Mouse (Mus musculus): Measurements from ENCODE around the gene Ppme1. TPM values are rescaled to one million over a fixed set of nuclear protein-coding genes. Genes with fewer than 3 reads are reported as not detected.

Ppme1 gene
- total RNA-seq, 4 experiments from 2014 or later, result 20.4 to 30.2 (median 24.2) TPM

DNA sequence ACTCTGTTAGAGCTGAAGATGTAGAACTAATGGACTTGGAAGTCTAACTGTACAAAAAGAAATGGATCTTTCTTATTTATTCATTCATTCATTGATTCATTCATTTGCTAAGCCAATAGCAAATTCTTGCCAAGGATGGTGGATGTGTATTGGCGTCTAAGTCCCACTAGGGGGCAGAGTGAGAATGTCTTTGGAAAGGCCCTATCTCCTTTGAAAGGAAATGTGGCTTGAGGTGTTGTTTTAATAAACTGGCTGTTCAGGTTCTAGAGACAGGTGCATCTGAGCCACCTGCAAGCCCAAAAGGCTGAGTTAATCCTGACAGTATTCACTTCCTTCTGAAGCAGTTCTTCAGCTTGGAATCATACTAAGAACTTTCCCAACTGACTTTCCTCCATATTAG, 92.3 kb downstream of the Ppme1 start:
- no peak for DNase-seq (ENCODE audit: low spot score in 2 of 2)

Other genes with a start within 250 kb of the Ppme1 start
- gene Lipt2, start 213.0 kb downstream of the Ppme1 start, total RNA-seq (2022), result 1 to 10 TPM; 4.1 to 5.6 (median 4.5) TPM
- 1 to 10 TPM in 1 of 4 experiments, under 1 TPM in 2, not detected in 1; 0.29 to 1.0 (median 0.89) TPM for gene Kcne3, start 195.8 kb downstream of the Ppme1 start, total RNA-seq (2022)
- gene Pgm2l1, start 144.9 kb downstream of the Ppme1 start, total RNA-seq (2022), result 10 to 100 TPM; 22.7 to 24.6 (median 24.0) TPM
- under 1 TPM in 1 of 4 experiments, not detected in 3; 0.12 TPM for gene P4ha3, start 86.8 kb downstream of the Ppme1 start, total RNA-seq (2022)
- gene C2cd3, start 74 bp downstream of the Ppme1 start, total RNA-seq (2022), result 1 to 10 TPM; 5.2 to 5.8 (median 5.5) TPM
- gene Ucp3, start 100.7 kb upstream of the Ppme1 start, total RNA-seq (2022), result 100 to 1,000 TPM in 2 of 4 experiments, 10 to 100 TPM in 2; 88.7 to 109 (median 102) TPM
- 10 to 100 TPM in 2 of 4 experiments, 1 to 10 TPM in 2; 6.3 to 15.0 (median 12.0) TPM for gene Ucp2, start 121.0 kb upstream of the Ppme1 start, total RNA-seq (2022)
- under 1 TPM in 1 of 4 experiments, not detected in 3; 0.13 TPM for gene Dnajb13, start 142.7 kb upstream of the Ppme1 start, total RNA-seq (2022)
- gene Coa4, start 164.8 kb upstream of the Ppme1 start, total RNA-seq (2022), result 10 to 100 TPM in 2 of 4 experiments, 1 to 10 TPM in 2; 8.3 to 10.7 (median 9.7) TPM
- gene Rab6a, start 235.1 kb upstream of the Ppme1 start, total RNA-seq (2022), result 10 to 100 TPM; 64.9 to 73.3 (median 68.4) TPM
- 10 to 100 TPM; 53.5 to 64.5 (median 58.5) TPM for gene Mrpl48, start 236.0 kb upstream of the Ppme1 start, total RNA-seq (2022)